Mouse (Mus musculus) heart, postnatal 0 days (tissue): Measurements from ENCODE around the gene Lpp.

ENCODE experiments used
- CTCF ChIP-seq: IDR thresholded peaks from 2 replicates; pipeline ENCODE4 v1.5.1; 2016; ENCODE audit warnings: antibody characterized with exemption, control low read depth, low read depth
- EP300 ChIP-seq: IDR thresholded peaks from 2 replicates; pipeline ENCODE4 v1.6.1; 2016; ENCODE audit warnings: antibody characterized with exemption, low read depth

GRCm38 (mm10) chr16:24756141-24756540 lies 362.8 kb downstream of the Lpp start:
- TF ChIP-seq CTCF (no peak), EP300 (no peak)
